Mouse (Mus musculus) midbrain, embryonic 12.5 days (tissue): ENCODE measurements around the gene Vcan. TPM values are rescaled to one million over a fixed set of nuclear protein-coding genes. Genes with fewer than 3 reads are reported as not detected.
A peak's percentile ranks its signal among the peaks of the same experiment; 100 is the strongest.

Source experiments
- ATAC-seq: fragments of 200-750 bp; cut with Nextera tagmentation; 2 replicates; pipeline ENCODE4 v1.8.0; 2017; ENCODE audit warnings: low read depth, moderate TSS enrichment, moderate library complexity; ENCODE audit not compliant: low FRiP score
- H3K27ac ChIP-seq: fragments of 300-500 bp; sonication (generic); replicated peaks from 2 replicates; pipeline ENCODE4 v1.5.1; 2016; ENCODE audit warnings: mild to moderate bottlenecking
- H3K27me3 ChIP-seq: fragments of 300-500 bp; sonication (generic); 2 replicates; pipeline ENCODE4 v1.6.1; 2016; ENCODE audit warnings: mild to moderate bottlenecking
- H3K36me3 ChIP-seq: fragments of 300-500 bp; sonication (generic); 2 replicates; pipeline ENCODE4 v1.6.1; 2016
- H3K4me1 ChIP-seq: fragments of 300-500 bp; sonication (generic); 2 replicates; pipeline ENCODE4 v1.6.1; 2016
- H3K4me2 ChIP-seq: fragments of 300-500 bp; sonication (generic); replicated peaks from 2 replicates; pipeline ENCODE4 v1.6.1; 2016; ENCODE audit warnings: mild to moderate bottlenecking, moderate library complexity
- H3K4me3 ChIP-seq: fragments of 300-500 bp; sonication (generic); 2 replicates; pipeline ENCODE4 v1.5.1; 2016; ENCODE audit warnings: mild to moderate bottlenecking
- H3K9ac ChIP-seq: fragments of 300-500 bp; sonication (generic); replicated peaks from 2 replicates; pipeline ENCODE4 v1.6.1; 2016; ENCODE audit warnings: mild to moderate bottlenecking, moderate library complexity
- H3K9me3 ChIP-seq: fragments of 300-500 bp; sonication (generic); 2 replicates; pipeline ENCODE4 v1.6.1; 2016; ENCODE audit warnings: mild to moderate bottlenecking
- WGBS: fragments of 180-500 bp; shearing (Covaris S2); methylation state at CpG from one replicate; pipeline ENCODE4 v1.1.7; 2016; 5-methylcytosine and 5-hydroxymethylcytosine counted together
- polyA plus RNA-seq: library from polyadenylated mRNA; unstranded; fragments of >200 nt; fragmentation: Nextera tagmentation; extraction: Ambion mirVana; gene quantifications from 2 replicates; pipeline ENCODE4 v1.2.1, GENCODE M21; 2016

Gene Vcan
- polyA plus RNA-seq, 1 experiment from 2014 or later = 50.4 TPM

GRCm38 (mm10) chr13:89708151-89708927 is 34.0 kb downstream of the Vcan start:
- ATAC-seq = no peak
- Histone ChIP-seq H3K27me3 (no peaks in the 10 kb centered on the region), H3K9me3 (no peaks in the 10 kb centered on the region), H3K9ac (no peak overlapping the region), H3K4me1 (no peaks in the 10 kb centered on the region), H3K36me3 (peaks cover 31% of the 10 kb centered on the region), H3K4me2 (no peak overlapping the region), H3K4me3 (no peak overlapping the region), H3K27ac (no peak overlapping the region)
- WGBS = 87% methylated on average over 7 of the region's 7 CpGs

DNA sequence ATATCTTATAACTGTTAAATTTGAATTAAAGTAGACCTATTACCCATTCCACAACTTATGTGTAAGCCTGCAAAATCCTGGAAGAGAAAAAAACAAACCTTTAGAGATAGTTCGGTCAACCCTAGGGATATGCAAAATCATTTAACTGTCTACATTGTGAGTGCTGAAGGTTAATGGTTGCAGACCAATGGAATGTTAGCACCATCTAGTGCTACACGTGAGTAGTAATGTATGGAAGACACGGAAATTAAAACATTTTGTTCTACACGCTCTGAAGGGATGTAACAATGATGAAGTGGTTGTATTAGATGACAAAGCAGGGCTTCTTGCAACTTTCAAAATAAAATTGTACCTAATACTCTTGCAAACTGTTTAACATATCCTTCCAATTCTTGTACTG is 39.9 kb downstream of the Vcan start:
- Histone ChIP-seq H3K9ac (no peak overlapping the region), H3K4me1 (no peaks in the 10 kb centered on the region), H3K9me3 (no peaks in the 10 kb centered on the region), H3K4me3 (no peak overlapping the region), H3K27me3 (no peaks in the 10 kb centered on the region), H3K27ac (no peak overlapping the region), H3K36me3 (peaks cover 34% of the 10 kb centered on the region), H3K4me2 (no peak overlapping the region)
- WGBS = 90% methylated on average over 4 of the region's 4 CpGs
- no peak for ATAC-seq

DNA sequence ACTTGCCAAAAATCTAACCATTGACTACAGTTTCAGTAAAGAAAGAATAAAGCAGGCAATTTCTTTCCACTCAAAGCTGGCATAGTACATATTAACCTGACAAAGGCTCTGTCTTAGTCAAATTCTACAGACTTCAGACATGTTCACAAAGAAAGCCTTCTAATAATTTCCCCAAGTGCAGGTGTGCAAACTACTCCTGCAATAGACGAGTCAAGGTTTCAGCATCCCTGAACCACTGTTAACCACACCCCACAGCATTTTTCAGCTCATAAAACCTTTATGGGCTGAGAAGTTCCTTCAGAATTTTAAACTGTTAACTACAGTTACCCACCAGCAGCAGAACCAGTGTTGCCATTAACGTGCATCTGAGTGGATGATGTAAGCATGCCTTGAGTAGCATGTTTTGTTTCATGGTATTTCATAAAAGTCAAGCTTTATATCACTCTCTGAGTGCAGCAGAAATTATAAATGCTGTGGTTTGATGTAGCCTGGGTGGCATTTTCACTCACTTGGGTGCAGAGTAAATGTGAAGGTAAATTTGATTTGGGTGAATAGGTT is 42.2 kb downstream of the Vcan start:
- ATAC-seq = no peak
- Histone ChIP-seq H3K27me3 (no peaks in the 10 kb centered on the region), H3K4me2 (no peak overlapping the region), H3K4me1 (no peaks in the 10 kb centered on the region), H3K36me3 (peaks cover 25% of the 10 kb centered on the region), H3K27ac (no peak overlapping the region), H3K4me3 (no peak overlapping the region), H3K9ac (no peak overlapping the region), H3K9me3 (no peaks in the 10 kb centered on the region)
- 90% methylated on average over 2 of the region's 2 CpGs for WGBS

GRCm38 (mm10) chr13:89692597-89692996 is 49.7 kb downstream of the Vcan start:
- H3K4me1 ChIP-seq = no peaks in the 10 kb centered on the region
- H3K9me3 ChIP-seq = no peaks in the 10 kb centered on the region
- H3K4me2 ChIP-seq = no peak overlapping the region
- WGBS = 100% methylated on average over 1 of the region's 1 CpGs
- H3K27ac ChIP-seq = no peak overlapping the region
- H3K36me3 ChIP-seq = peaks cover 42% of the 10 kb centered on the region; the same call in 1 of the 2 replicates
- H3K27me3 ChIP-seq = no peaks in the 10 kb centered on the region
- no peak overlapping the region for H3K4me3 ChIP-seq
- no peak overlapping the region for H3K9ac ChIP-seq
- no peak for ATAC-seq

GRCm38 (mm10) chr13:89683490-89683889 is 58.8 kb downstream of the Vcan start:
- H3K4me2 ChIP-seq = no peak overlapping the region
- no peak overlapping the region for H3K27ac ChIP-seq
- no peaks in the 10 kb centered on the region for H3K4me1 ChIP-seq
- no peaks in the 10 kb centered on the region for H3K9me3 ChIP-seq
- H3K9ac ChIP-seq = no peak overlapping the region
- 0 out of 2 replicates have a peak, but pooled peaks cover 18% of the 10 kb centered on the region for H3K36me3 ChIP-seq
- H3K27me3 ChIP-seq = no peaks in the 10 kb centered on the region
- no peak overlapping the region for H3K4me3 ChIP-seq
- no peak for ATAC-seq
- 95% methylated on average over 3 of the region's 3 CpGs for WGBS

DNA sequence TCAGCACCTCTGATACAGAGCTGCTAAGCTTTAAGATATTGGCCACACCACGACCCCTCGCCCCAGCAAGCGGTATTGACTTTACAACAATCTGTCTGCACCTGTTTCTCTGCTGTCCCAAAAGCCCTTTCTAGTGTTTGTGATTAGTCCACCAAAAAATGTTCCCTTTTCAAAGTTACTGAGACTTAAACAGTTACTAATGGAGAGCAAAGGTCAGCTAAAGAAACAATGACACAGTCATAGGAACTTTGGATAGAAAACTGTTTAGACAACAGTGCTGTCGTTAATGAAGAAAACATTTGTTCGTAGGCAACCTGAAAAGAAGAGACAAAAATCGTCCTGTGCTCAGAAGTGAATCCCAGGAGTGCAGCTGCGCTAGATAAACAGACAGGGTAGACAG is 60.1 kb downstream of the Vcan start:
- Histone ChIP-seq H3K9ac (no peak overlapping the region), H3K27ac (no peak overlapping the region), H3K36me3 (0 out of 2 replicates have a peak, but pooled peaks cover 13% of the 10 kb centered on the region), H3K4me3 (no peak overlapping the region), H3K9me3 (no peaks in the 10 kb centered on the region), H3K27me3 (no peaks in the 10 kb centered on the region), H3K4me2 (no peak overlapping the region), H3K4me1 (no peaks in the 10 kb centered on the region)
- no peak for ATAC-seq
- WGBS = 85% methylated on average over 7 of the region's 7 CpGs

DNA sequence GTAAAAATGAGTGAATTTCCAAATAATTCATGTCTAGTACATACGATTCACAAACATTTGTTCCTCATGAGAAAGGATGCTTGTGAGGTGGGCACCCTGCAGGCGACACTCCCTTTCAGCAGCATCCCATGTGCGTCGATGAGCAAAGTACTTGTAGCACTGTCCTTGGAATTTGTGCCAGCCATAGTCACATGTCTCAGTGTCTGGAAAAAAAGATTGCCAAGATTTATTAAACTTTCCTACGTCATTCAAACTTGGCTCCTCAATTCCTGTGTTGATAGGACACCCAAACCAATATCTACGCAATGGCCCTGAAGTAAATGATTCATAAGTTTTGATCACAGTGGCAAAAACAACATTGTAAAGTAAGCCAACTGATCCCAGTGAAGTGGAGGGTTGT is 62.6 kb downstream of the Vcan start:
- H3K36me3 ChIP-seq = peaks cover 19% of the 10 kb centered on the region; the same call in 1 of the 2 replicates

DNA sequence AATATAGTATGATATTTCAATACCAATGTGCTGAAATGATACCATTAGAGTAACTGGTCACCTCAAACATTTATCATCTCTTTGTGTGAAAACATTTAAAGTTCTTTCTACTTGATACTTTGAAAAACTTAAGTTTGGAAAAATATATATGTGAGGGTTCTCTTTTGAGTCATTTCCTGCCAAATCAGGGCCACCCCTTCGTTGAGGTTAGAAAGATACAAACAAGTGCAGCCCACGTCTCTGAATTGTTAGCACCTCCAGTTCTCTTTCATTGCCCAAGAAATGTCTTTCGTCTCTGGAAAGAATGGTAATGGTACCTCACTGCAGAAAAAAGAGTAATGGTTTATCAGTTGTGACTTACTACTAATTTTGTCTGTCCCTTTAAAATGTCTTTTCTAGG is 71.8 kb downstream of the Vcan start:
- Histone ChIP-seq H3K4me1 (no peaks in the 10 kb centered on the region; the same call in 1 of the 2 replicates), H3K4me2 (no peak overlapping the region), H3K9me3 (no peaks in the 10 kb centered on the region), H3K27me3 (no peaks in the 10 kb centered on the region), H3K27ac (no peak overlapping the region), H3K9ac (no peak overlapping the region), H3K36me3 (peaks cover 5% of the 10 kb centered on the region; the same call in 1 of the 2 replicates), H3K4me3 (no peak overlapping the region)
- no peak for ATAC-seq
- WGBS = 90% methylated on average over 3 of the region's 3 CpGs

More for the DNA sequence above, 62.6 kb downstream of the Vcan start:
- Histone ChIP-seq H3K27me3 (no peaks in the 10 kb centered on the region), H3K9me3 (no peaks in the 10 kb centered on the region), H3K27ac (no peak overlapping the region), H3K4me3 (no peak overlapping the region), H3K4me2 (no peak overlapping the region), H3K4me1 (no peaks in the 10 kb centered on the region), H3K9ac (no peak overlapping the region)
- 95% methylated on average over 6 of the region's 6 CpGs for WGBS
- ATAC-seq = no peak

DNA sequence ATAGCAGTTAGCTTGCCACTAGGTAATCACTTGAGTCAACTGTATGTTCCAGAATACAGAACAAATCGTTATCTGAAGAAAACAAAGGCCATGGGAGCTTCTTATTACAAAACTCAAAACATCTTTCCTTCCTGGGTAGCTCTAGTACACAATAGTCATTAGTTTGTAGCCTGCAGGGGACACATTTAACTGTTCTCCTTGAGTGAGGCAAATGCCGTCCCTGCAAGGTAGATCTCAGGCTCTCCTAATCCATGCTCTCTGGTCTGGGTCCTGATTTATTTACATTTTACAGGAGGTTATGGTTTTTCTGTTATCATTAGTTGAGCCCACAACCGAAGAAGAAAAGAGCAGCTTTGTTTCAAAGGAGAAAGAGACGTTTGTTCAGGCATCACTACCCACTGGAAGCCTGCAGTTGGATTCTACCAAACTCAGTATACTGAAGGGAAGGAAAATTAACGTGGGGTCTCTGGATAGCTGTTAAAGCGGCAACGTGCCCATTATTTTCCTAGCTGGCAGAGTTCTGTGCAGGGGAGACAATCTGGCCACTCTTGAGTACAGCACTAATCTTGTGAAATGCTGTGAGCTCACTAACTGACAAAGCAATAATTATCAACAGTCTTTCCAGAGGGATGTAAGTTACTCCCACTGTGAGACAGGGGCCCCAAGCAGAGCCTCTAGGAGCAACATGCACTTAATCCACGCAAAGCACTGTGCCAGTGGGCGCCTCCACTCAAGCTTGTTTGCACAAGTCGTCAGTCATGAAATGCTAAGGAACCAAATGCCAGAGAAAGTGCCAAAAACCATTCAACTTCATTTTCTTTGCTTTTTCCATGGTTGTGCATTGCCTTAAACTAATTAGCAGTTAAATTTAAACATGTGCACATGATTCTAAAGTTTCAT is 73.1 kb downstream of the Vcan start:
- no peak overlapping the region for H3K27ac ChIP-seq

DNA sequence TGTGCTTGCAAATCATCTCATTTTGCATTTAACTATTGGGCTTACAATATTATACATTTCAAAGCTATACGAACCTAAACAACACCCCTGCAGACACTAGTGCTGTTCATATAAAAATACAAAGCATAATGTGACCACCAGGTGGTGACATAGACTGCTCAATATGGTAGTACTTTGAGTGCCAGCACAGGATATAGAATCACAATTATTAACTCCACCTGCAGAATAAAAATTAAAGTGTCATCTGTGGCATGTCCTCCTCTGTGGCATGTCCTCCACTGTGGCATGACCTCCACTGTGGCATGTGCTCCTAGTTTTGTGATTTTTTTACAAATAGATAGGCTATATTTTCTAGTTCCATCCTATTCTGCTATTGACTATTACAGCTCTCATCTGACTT is 74.2 kb downstream of the Vcan start:
- Histone ChIP-seq H3K36me3 (no peaks in the 10 kb centered on the region), H3K27ac (no peak overlapping the region), H3K9me3 (no peaks in the 10 kb centered on the region), H3K9ac (no peak overlapping the region), H3K27me3 (no peaks in the 10 kb centered on the region), H3K4me1 (no peaks in the 10 kb centered on the region; the same call in 1 of the 2 replicates), H3K4me3 (no peak overlapping the region), H3K4me2 (no peak overlapping the region)
- peak; percentile 63; the same call in 1 of the 2 replicates for ATAC-seq
- 74% methylated on average over 1 of the region's 1 CpGs for WGBS

More for the DNA sequence above, 73.1 kb downstream of the Vcan start:
- Histone ChIP-seq H3K4me3 (no peak overlapping the region), H3K9me3 (no peaks in the 10 kb centered on the region), H3K4me2 (no peak overlapping the region), H3K27me3 (no peaks in the 10 kb centered on the region), H3K36me3 (no peaks in the 10 kb centered on the region), H3K4me1 (no peaks in the 10 kb centered on the region; the same call in 1 of the 2 replicates), H3K9ac (no peak overlapping the region)
- 59% methylated on average over 10 of the region's 10 CpGs for WGBS
- ATAC-seq = no peak

DNA sequence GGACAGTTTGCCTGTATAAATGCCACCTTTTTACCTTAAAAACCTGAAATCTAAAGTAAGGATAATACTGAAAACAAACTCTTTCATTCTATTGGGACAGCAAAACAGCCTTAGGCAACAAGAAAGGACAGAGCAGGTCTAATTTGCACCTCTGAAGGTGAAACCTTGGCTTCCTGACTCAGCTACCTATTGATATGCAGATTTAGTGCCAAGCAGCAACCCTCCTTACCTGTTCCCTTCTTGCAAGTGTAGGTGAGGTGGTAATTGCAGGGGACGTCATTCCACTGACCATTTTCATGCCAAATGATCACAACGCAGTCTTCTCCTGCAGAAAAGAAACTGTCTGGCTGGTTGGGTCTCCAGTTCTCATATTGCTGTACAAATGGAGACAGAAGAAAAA is 80.6 kb downstream of the Vcan start:
- Histone ChIP-seq H3K4me3 (no peak overlapping the region), H3K36me3 (0 out of 2 replicates have a peak, but pooled peaks cover 7% of the 10 kb centered on the region), H3K9ac (no peak overlapping the region), H3K27ac (no peak overlapping the region), H3K4me1 (no peaks in the 10 kb centered on the region), H3K27me3 (no peaks in the 10 kb centered on the region), H3K4me2 (no peak overlapping the region), H3K9me3 (no peaks in the 10 kb centered on the region)
- no peak for ATAC-seq
- WGBS = 88% methylated on average over 2 of the region's 2 CpGs

DNA sequence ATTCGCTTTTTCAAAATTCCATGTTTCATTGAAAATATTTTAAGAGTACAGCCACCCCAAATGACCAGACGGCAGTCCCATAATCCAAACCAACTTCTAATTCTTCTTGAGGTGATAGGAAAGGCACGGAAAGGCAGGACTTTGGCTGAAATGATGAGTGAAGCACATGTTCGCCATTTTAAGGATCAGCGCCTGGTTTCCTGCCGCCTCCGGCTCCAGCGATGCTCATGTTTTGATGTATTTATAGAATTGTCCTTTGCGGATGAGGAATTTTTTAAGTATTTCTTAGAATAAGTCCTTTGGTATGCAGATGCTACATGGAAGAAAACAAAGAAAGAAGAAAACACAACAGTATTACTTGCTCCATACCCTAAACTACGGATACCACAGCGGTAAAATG is 85.3 kb downstream of the Vcan start:
- Histone ChIP-seq H3K9ac (no peak overlapping the region), H3K4me1 (no peaks in the 10 kb centered on the region), H3K27me3 (no peaks in the 10 kb centered on the region), H3K4me2 (no peak overlapping the region), H3K27ac (no peak overlapping the region), H3K4me3 (no peak overlapping the region), H3K36me3 (0 out of 2 replicates have a peak, but pooled peaks cover 11% of the 10 kb centered on the region), H3K9me3 (no peaks in the 10 kb centered on the region)
- no peak for ATAC-seq
- WGBS = 96% methylated on average over 11 of the region's 11 CpGs
